Mouse (Mus musculus) lung, postnatal 10 days (tissue): Measurements from ENCODE around the gene Napsa.

Source experiments
- DNase-seq: peaks from one replicate; pipeline ENCODE4 v3.0.0; 2021

Gene Napsa

DNA sequence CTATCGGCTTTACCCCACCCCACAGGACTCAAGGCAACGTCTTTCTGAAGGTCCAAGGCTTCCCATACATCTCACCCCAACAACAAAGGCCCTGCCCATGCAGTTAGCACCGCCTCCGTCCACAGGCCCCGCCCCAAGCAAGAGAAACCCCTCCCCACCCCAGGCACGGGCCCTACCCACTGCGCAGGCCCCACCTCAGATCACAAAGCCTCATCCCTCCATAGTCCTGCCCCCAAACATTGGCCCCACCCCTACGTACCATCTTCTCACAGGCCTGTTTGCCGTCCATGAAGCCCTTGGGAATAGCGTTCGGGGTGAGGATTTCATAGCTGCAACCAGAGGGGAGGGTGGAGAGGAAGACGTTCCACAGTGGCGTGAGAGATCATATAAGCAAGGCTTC is 60.5 kb downstream of the Napsa start:
- no peak for DNase-seq

DNA sequence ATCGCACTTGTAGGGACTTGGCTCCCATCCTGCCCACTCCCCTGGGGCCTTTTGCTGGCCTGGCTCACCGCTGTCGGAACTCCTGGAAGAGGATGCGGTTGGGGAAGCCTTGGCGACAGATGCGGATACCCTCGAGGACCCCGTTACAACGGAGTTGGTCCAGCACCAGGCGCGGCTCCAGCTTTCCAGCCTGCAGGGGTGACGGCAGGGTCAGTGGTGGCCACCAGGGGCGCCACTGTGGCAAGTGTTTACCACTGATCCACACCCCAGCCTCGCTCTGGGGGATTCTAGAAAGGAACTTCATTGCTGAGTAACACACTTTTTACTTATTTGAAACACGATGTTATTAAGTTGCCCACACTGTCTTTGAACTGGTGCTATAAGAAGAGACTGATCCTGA is 61.2 kb downstream of the Napsa start:
- DNase-seq, result peak; percentile 35
